Mouse (Mus musculus) cerebellum, adult 2 months (tissue): ENCODE data around the gene Ercc1.

ENCODE experiments used
- CTCF ChIP-seq: fragments of 200-500 bp; IDR thresholded peaks from 2 replicates; pipeline ENCODE4 v1.5.1; 2011; ENCODE audit warnings: low read depth, mild to moderate bottlenecking, control low read depth, low read length, moderate library complexity, borderline replicate concordance; ENCODE audit not compliant: insufficient read depth
- POLR2A ChIP-seq: fragments of 200-500 bp; IDR thresholded peaks from 2 replicates; pipeline ENCODE4 v1.6.1; 2011; ENCODE audit warnings: low read length, control low read depth, borderline replicate concordance; ENCODE audit not compliant: insufficient read depth

DNA sequence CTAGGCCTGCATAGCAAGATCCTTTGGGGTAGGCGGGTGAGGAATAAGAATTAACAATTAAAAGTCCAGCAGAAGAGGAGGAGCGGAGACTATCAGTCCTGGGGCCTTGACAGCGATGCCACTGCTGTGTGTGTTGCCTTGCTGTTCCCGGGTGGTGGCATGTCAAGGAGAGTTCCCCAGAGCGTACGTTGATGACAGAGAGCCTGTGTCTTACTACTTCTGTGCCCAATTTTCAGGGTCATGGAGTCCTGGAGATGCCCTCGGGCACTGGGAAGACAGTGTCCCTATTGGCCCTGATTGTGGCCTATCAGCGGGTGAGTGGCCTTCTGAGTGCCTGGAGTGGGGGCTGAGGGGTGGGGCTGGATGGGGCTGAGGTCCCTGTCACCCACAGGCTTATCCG, 39.1 kb downstream of the Ercc1 start:
- no peak for TF ChIP-seq CTCF
- no peak for TF ChIP-seq POLR2A
